Mouse (Mus musculus): ENCODE results near the gene Ano9. TPM values are rescaled to one million over a fixed set of nuclear protein-coding genes. Genes with fewer than 3 reads are reported as not detected.
A peak's percentile ranks its signal among the peaks of the same experiment; 100 is the strongest.

Ano9 gene
- 19.1 and 22.1 TPM in 2 replicates for polyA plus RNA-seq (2011; ENCODE audit: insufficient read depth, insufficient read length, low read depth, missing spikeins)

GRCm38 (mm10) chr7:141117636-141118035 lies at the start of gene Ano9:
TSS of gene Ano9 (minus strand) at chr7:141117806.
- Histone ChIP-seq H3K9ac (ENCODE audit: low read depth, poor library complexity, severe bottlenecking) (peak within 1 kb of the TSS; percentile 19), H3K9me3 (replicated peaks; ENCODE audit: control insufficient read depth, insufficient read depth, low read length, poor library complexity, severe bottlenecking) (no peaks in the 10 kb centered on the region), H3K27me3 (ENCODE audit: control insufficient read depth, insufficient read depth, low read length, poor library complexity, severe bottlenecking) (no peaks in the 10 kb centered on the region), H3K36me3 (ENCODE audit: control insufficient read depth, insufficient read depth, low read length, poor library complexity, severe bottlenecking) (no peaks in the 10 kb centered on the region), H3K27ac (ENCODE audit: insufficient read depth, low read length) (no peak within 1 kb of the TSS), H3K4me1 (ENCODE audit: control insufficient read depth, insufficient read depth, low read length) (no peaks in the 10 kb centered on the region), H3K4me3 (ENCODE audit: low read depth, low read length) (peak within 1 kb of the TSS; percentile 70)
- no peak for TF ChIP-seq POLR2A (IDR thresholded peaks at IDR 0.05; ENCODE audit: insufficient read depth, low read length)

DNA sequence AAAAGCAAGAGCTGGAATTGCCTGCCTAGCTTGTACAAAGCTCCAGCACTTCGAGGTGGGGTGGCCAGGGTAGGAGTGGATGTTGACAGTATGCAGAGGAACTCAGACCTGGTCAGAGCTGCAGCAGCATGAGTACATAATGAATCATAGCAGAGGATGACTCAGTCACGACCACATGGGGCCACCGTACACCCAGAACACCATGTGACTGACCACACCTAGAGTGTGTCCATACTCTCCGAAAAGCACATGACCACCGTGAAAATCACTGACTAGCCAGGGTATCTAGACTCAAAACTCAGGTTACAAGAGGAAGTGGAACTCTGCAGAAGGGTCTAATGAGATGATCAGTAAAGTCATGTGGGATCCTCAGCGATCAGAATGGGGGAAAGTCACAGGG lies 47.2 kb upstream of the Ano9 start:
- Histone ChIP-seq H3K4me3 (ENCODE audit: low read depth, low read length) (no peak overlapping the region), H3K4me1 (ENCODE audit: control insufficient read depth, insufficient read depth, low read length) (no peaks in the 10 kb centered on the region), H3K27me3 (ENCODE audit: control insufficient read depth, insufficient read depth, low read length, poor library complexity, severe bottlenecking) (no peaks in the 10 kb centered on the region), H3K9me3 (replicated peaks; ENCODE audit: control insufficient read depth, insufficient read depth, low read length, poor library complexity, severe bottlenecking) (no peaks in the 10 kb centered on the region), H3K36me3 (ENCODE audit: control insufficient read depth, insufficient read depth, low read length, poor library complexity, severe bottlenecking) (no peaks in the 10 kb centered on the region; the same call in none of the 2 replicates), H3K27ac (ENCODE audit: insufficient read depth, low read length) (no peak overlapping the region), H3K9ac (ENCODE audit: low read depth, poor library complexity, severe bottlenecking) (no peak overlapping the region)
- TF ChIP-seq EP300 (IDR thresholded peaks at IDR 0.05; ENCODE audit: insufficient read depth, low read depth, low read length): no peak
- no peak for TF ChIP-seq CTCF (IDR thresholded peaks at IDR 0.05; ENCODE audit: low read depth, low read length)
- no peak for TF ChIP-seq POLR2A (IDR thresholded peaks at IDR 0.05; ENCODE audit: insufficient read depth, low read length)

DNA sequence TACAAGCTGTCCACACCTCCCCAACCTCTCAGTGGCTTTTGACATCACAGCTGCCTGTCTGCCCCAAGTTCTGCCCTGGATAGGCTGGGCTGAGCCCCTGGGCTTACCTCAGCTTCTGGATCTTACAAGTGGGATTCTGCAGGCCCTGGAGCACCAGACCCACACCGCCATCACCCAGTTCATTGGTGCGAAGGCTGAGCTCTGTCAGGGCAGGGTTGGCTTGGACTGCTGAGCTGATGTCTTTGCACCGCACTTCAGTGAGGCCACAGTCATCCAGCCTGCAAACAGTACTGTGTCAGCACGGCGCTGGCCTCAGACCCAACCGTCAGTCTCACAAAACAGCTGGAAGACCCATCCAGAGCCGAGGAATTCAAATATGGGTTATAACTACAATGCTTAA lies 46.8 kb upstream of the Ano9 start:
- TF ChIP-seq POLR2A (IDR thresholded peaks at IDR 0.05; ENCODE audit: insufficient read depth, low read length) (no peak), CTCF (IDR thresholded peaks at IDR 0.05; ENCODE audit: low read depth, low read length) (no peak), EP300 (IDR thresholded peaks at IDR 0.05; ENCODE audit: insufficient read depth, low read depth, low read length) (no peak)
- Histone ChIP-seq H3K4me3 (ENCODE audit: low read depth, low read length) (no peak overlapping the region), H3K36me3 (ENCODE audit: control insufficient read depth, insufficient read depth, low read length, poor library complexity, severe bottlenecking) (no peaks in the 10 kb centered on the region; the same call in none of the 2 replicates), H3K9ac (ENCODE audit: low read depth, poor library complexity, severe bottlenecking) (no peak overlapping the region), H3K27ac (ENCODE audit: insufficient read depth, low read length) (no peak overlapping the region), H3K9me3 (replicated peaks; ENCODE audit: control insufficient read depth, insufficient read depth, low read length, poor library complexity, severe bottlenecking) (no peaks in the 10 kb centered on the region), H3K27me3 (ENCODE audit: control insufficient read depth, insufficient read depth, low read length, poor library complexity, severe bottlenecking) (no peaks in the 10 kb centered on the region), H3K4me1 (ENCODE audit: control insufficient read depth, insufficient read depth, low read length) (no peaks in the 10 kb centered on the region)

- Histone ChIP-seq H3K27ac (ENCODE audit: insufficient read depth, low read length) (no peak overlapping the region), H3K9ac (ENCODE audit: low read depth, poor library complexity, severe bottlenecking) (no peak overlapping the region), H3K27me3 (ENCODE audit: control insufficient read depth, insufficient read depth, low read length, poor library complexity, severe bottlenecking) (no peaks in the 10 kb centered on the region), H3K4me1 (ENCODE audit: control insufficient read depth, insufficient read depth, low read length) (no peaks in the 10 kb centered on the region), H3K4me3 (ENCODE audit: low read depth, low read length) (no peak overlapping the region), H3K36me3 (ENCODE audit: control insufficient read depth, insufficient read depth, low read length, poor library complexity, severe bottlenecking) (peaks cover 7% of the 10 kb centered on the region; the same call in 1 of the 2 replicates), H3K9me3 (replicated peaks; ENCODE audit: control insufficient read depth, insufficient read depth, low read length, poor library complexity, severe bottlenecking) (no peaks in the 10 kb centered on the region)
- TF ChIP-seq EP300 (IDR thresholded peaks at IDR 0.05; ENCODE audit: insufficient read depth, low read depth, low read length): no peak
- TF ChIP-seq POLR2A (IDR thresholded peaks at IDR 0.05; ENCODE audit: insufficient read depth, low read length): no peak
- no peak for TF ChIP-seq CTCF (IDR thresholded peaks at IDR 0.05; ENCODE audit: low read depth, low read length)
Measured at GRCm38 (mm10) chr7:141155362-141155761, 37.8 kb upstream of the Ano9 start.

GRCm38 (mm10) chr7:141148639-141149038 lies 31.0 kb upstream of the Ano9 start:
- H3K4me1 ChIP-seq (ENCODE audit: control insufficient read depth, insufficient read depth, low read length): peaks cover 8% of the 10 kb centered on the region
- 0 out of 2 replicates have a peak overlapping the region, but pooled peaks have one; percentile 26 for H3K9ac ChIP-seq (ENCODE audit: low read depth, poor library complexity, severe bottlenecking)
- H3K9me3 ChIP-seq (replicated peaks; ENCODE audit: control insufficient read depth, insufficient read depth, low read length, poor library complexity, severe bottlenecking): no peaks in the 10 kb centered on the region
- no peaks in the 10 kb centered on the region for H3K36me3 ChIP-seq (ENCODE audit: control insufficient read depth, insufficient read depth, low read length, poor library complexity, severe bottlenecking)
- H3K27me3 ChIP-seq (ENCODE audit: control insufficient read depth, insufficient read depth, low read length, poor library complexity, severe bottlenecking): no peaks in the 10 kb centered on the region
- H3K4me3 ChIP-seq (ENCODE audit: low read depth, low read length): no peak overlapping the region
- H3K27ac ChIP-seq (ENCODE audit: insufficient read depth, low read length): peak overlapping the region; percentile 87
- TF ChIP-seq EP300 (IDR thresholded peaks at IDR 0.05; ENCODE audit: insufficient read depth, low read depth, low read length) (peak; percentile 73), CTCF (IDR thresholded peaks at IDR 0.05; ENCODE audit: low read depth, low read length) (no peak), POLR2A (IDR thresholded peaks at IDR 0.05; ENCODE audit: insufficient read depth, low read length) (no peak)

DNA sequence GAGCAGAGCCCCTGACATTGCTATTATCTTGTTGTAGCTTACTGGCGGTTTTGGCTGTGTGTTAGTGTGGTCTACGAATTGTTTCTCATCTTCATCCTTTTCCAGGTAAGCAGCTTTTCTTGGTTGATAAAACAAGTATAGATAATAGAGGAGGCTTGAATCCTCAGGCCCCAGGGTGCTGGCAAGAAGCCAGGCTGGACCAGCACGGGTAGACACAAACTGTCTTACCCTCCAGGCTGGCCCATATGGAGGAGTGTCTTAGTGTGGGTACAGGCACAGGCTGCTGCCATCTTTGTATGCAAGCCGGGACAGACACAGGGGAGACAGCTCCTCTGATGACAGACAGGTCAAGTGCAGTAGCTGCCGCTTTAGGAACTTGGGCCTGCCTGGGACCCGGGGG lies 29.4 kb upstream of the Ano9 start:
- Histone ChIP-seq H3K9me3 (replicated peaks; ENCODE audit: control insufficient read depth, insufficient read depth, low read length, poor library complexity, severe bottlenecking) (no peaks in the 10 kb centered on the region), H3K27ac (ENCODE audit: insufficient read depth, low read length) (0 out of 2 replicates have a peak overlapping the region, but pooled peaks have one; percentile 14), H3K4me1 (ENCODE audit: control insufficient read depth, insufficient read depth, low read length) (peaks cover 8% of the 10 kb centered on the region), H3K9ac (ENCODE audit: low read depth, poor library complexity, severe bottlenecking) (no peak overlapping the region), H3K27me3 (ENCODE audit: control insufficient read depth, insufficient read depth, low read length, poor library complexity, severe bottlenecking) (no peaks in the 10 kb centered on the region), H3K4me3 (ENCODE audit: low read depth, low read length) (no peak overlapping the region), H3K36me3 (ENCODE audit: control insufficient read depth, insufficient read depth, low read length, poor library complexity, severe bottlenecking) (no peaks in the 10 kb centered on the region)
- no peak for TF ChIP-seq EP300 (IDR thresholded peaks at IDR 0.05; ENCODE audit: insufficient read depth, low read depth, low read length)
- TF ChIP-seq POLR2A (IDR thresholded peaks at IDR 0.05; ENCODE audit: insufficient read depth, low read length): no peak
- TF ChIP-seq CTCF (IDR thresholded peaks at IDR 0.05; ENCODE audit: low read depth, low read length): no peak

Data from ES-Bruce4 (cell line).